Mouse (Mus musculus) bone marrow, adult 2 months (tissue): Measurements from ENCODE around the gene Wfdc13.

Experiments
- CTCF ChIP-seq: fragments of 200-500 bp; IDR thresholded peaks from 2 replicates; pipeline ENCODE4 v1.5.1; 2011; ENCODE audit warnings: low read length, control low read depth; ENCODE audit not compliant: control insufficient read depth, insufficient read depth
- POLR2A ChIP-seq: fragments of 200-500 bp; IDR thresholded peaks from 2 replicates; pipeline ENCODE4 v1.6.1; 2011; ENCODE audit warnings: low read depth, mild to moderate bottlenecking, control low read depth, low read length, borderline replicate concordance; ENCODE audit not compliant: control insufficient read depth

GRCm38 (mm10) chr2:164684807-164685206 is at the start of gene Wfdc13:
- TF ChIP-seq CTCF (no peak), POLR2A (no peak)
